Mouse (Mus musculus): ENCODE measurements around the gene Hmcn1. TPM values are rescaled to one million over a fixed set of nuclear protein-coding genes. Genes with fewer than 3 reads are reported as not detected.

Hmcn1 gene
- polyA plus RNA-seq, 1 experiment: 2.6 TPM

GRCm38 (mm10) chr1:150680345-150680744 is 312.9 kb downstream of the Hmcn1 start:
- no peak for TF ChIP-seq POLR2A (IDR thresholded peaks at IDR 0.05; ENCODE audit: low read depth, low read length)
- TF ChIP-seq CTCF (IDR thresholded peaks at IDR 0.05; ENCODE audit: extremely low read depth, insufficient read length, insufficient replicate concordance, low read depth, low read length): no peak
- no peaks in the 10 kb centered on the region for H3K4me1 ChIP-seq (ENCODE audit: control insufficient read depth, insufficient read depth, insufficient read length, low read length)
- WGBS: 71% methylated on average over 4 of the region's 4 CpGs
- no peaks in the 10 kb centered on the region for H3K27me3 ChIP-seq (ENCODE audit: control insufficient read depth, insufficient read depth, low read length)
- no peak overlapping the region for H3K4me3 ChIP-seq (ENCODE audit: low read depth, low read length)
- no peaks in the 10 kb centered on the region for H3K36me3 ChIP-seq (ENCODE audit: control insufficient read depth, insufficient read depth, low read length)
- no peak overlapping the region for H3K27ac ChIP-seq (ENCODE audit: insufficient read depth, low read depth, low read length)

GRCm38 (mm10) chr1:150645314-150645713 is 347.9 kb downstream of the Hmcn1 start:
- Histone ChIP-seq H3K36me3 (ENCODE audit: control insufficient read depth, insufficient read depth, low read length) (no peaks in the 10 kb centered on the region), H3K27me3 (ENCODE audit: control insufficient read depth, insufficient read depth, low read length) (no peaks in the 10 kb centered on the region), H3K4me1 (ENCODE audit: control insufficient read depth, insufficient read depth, insufficient read length, low read length) (no peaks in the 10 kb centered on the region), H3K27ac (ENCODE audit: insufficient read depth, low read depth, low read length) (no peak overlapping the region), H3K4me3 (ENCODE audit: low read depth, low read length) (no peak overlapping the region)
- no peak for TF ChIP-seq POLR2A (IDR thresholded peaks at IDR 0.05; ENCODE audit: low read depth, low read length)
- WGBS: 88% methylated on average over 1 of the region's 1 CpGs

DNA sequence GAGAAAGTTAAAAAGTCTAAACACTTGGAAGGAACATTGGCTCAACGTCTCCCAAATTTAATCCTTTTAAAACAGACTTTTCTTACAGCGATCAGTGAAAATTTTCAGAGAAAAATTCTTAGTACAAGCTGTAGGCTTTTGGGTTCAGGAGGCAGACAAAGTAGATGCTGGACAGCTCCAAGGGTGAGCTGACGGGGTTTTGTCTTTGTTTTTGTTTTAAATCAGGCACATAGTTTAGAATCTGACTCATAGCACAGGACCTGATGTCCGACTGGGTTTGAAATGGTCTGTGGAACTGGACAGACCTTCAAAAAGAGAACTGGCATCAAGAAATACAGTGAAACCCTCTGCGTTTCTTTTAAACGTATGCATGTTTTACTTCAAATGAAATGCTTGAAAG is 353.7 kb downstream of the Hmcn1 start:
- no peaks in the 10 kb centered on the region for H3K4me1 ChIP-seq (ENCODE audit: control insufficient read depth, insufficient read depth, insufficient read length, low read length)
- TF ChIP-seq CTCF (IDR thresholded peaks at IDR 0.05; ENCODE audit: extremely low read depth, insufficient read length, insufficient replicate concordance, low read depth, low read length) (no peak), POLR2A (IDR thresholded peaks at IDR 0.05; ENCODE audit: low read depth, low read length) (no peak)
- H3K4me3 ChIP-seq (ENCODE audit: low read depth, low read length): no peak overlapping the region
- 52% methylated on average over 6 of the region's 6 CpGs for WGBS
- H3K36me3 ChIP-seq (ENCODE audit: control insufficient read depth, insufficient read depth, low read length): no peaks in the 10 kb centered on the region
- H3K27me3 ChIP-seq (ENCODE audit: control insufficient read depth, insufficient read depth, low read length): no peaks in the 10 kb centered on the region
- H3K27ac ChIP-seq (ENCODE audit: insufficient read depth, low read depth, low read length): no peak overlapping the region

DNA sequence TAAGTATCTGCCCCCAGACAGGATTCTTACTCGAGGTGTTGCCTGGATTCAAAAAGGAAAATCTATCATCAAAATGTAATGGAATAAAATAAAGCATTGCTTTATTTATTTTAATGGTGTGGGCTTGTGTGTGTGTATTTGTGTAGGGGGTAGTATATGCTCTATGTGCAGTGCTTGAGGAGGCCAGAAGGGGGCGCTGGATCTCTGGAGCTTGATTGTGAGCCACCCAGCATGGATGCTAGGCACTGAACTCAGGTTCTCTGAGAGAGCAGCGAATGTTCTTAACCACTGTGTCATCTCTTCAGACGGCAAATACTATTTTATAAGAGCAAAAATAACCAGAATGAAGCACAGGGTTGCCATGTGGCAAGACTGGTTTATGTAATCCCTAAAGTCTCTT is 360.7 kb downstream of the Hmcn1 start:
- Histone ChIP-seq H3K4me1 (ENCODE audit: control insufficient read depth, insufficient read depth, insufficient read length, low read length) (no peaks in the 10 kb centered on the region), H3K36me3 (ENCODE audit: control insufficient read depth, insufficient read depth, low read length) (no peaks in the 10 kb centered on the region), H3K27me3 (ENCODE audit: control insufficient read depth, insufficient read depth, low read length) (no peaks in the 10 kb centered on the region), H3K4me3 (ENCODE audit: low read depth, low read length) (no peak overlapping the region), H3K27ac (ENCODE audit: insufficient read depth, low read depth, low read length) (no peak overlapping the region)
- no peak for TF ChIP-seq CTCF (IDR thresholded peaks at IDR 0.05; ENCODE audit: extremely low read depth, insufficient read length, insufficient replicate concordance, low read depth, low read length)
- TF ChIP-seq POLR2A (IDR thresholded peaks at IDR 0.05; ENCODE audit: low read depth, low read length): no peak
- 63% methylated on average over 4 of the region's 4 CpGs for WGBS

- Histone ChIP-seq H3K4me3 (ENCODE audit: low read depth, low read length) (no peak overlapping the region), H3K36me3 (ENCODE audit: control insufficient read depth, insufficient read depth, low read length) (no peaks in the 10 kb centered on the region), H3K27ac (ENCODE audit: insufficient read depth, low read depth, low read length) (no peak overlapping the region), H3K27me3 (ENCODE audit: control insufficient read depth, insufficient read depth, low read length) (no peaks in the 10 kb centered on the region), H3K4me1 (ENCODE audit: control insufficient read depth, insufficient read depth, insufficient read length, low read length) (no peaks in the 10 kb centered on the region)
- 85% methylated on average over 3 of the region's 3 CpGs for WGBS
- TF ChIP-seq CTCF (IDR thresholded peaks at IDR 0.05; ENCODE audit: extremely low read depth, insufficient read length, insufficient replicate concordance, low read depth, low read length) (no peak), POLR2A (IDR thresholded peaks at IDR 0.05; ENCODE audit: low read depth, low read length) (no peak)
These were observed 361.4 kb downstream of the Hmcn1 start for GRCm38 (mm10) chr1:150631856-150632171.

DNA sequence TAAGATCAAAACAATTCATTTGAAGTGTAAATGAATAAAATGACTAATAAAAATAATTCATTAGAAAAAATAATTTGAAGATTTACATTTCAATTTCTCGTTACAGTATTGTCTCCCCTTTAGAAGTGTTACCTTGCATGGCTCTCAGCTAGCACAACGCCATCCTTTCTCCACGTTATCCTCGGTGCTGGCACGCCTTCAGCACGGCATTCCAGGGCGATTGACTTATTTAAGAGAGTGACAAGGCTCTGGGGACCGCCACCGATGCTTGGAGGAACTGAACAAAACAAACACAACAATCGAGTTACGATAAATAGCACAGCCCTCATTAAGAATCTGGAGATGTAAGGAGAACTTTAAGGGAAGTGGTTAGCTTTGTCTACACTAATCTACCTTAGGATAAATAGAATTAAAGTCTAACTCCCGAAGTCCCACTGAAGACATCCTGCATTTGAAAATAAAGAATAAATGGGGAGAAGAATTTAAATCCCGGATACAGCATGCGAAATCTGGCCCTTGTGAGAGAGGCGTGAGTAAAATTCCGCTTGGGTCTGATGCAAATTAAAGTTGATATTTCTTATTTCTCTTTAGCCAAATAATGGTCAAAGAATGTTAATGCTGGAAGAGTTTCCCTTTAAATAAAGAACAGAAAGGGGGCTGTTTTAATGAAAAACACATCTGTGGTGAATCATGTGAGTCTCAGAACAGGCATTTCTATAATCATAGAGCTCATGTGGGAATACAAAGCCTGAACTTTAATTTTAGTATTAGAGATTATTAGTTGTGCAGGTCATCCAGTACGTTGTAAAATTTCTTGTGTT is 362.0 kb downstream of the Hmcn1 start:
- no peaks in the 10 kb centered on the region for H3K27me3 ChIP-seq (ENCODE audit: control insufficient read depth, insufficient read depth, low read length)
- TF ChIP-seq CTCF (IDR thresholded peaks at IDR 0.05; ENCODE audit: extremely low read depth, insufficient read length, insufficient replicate concordance, low read depth, low read length) (no peak), POLR2A (IDR thresholded peaks at IDR 0.05; ENCODE audit: low read depth, low read length) (no peak)
- 80% methylated on average over 17 of the region's 17 CpGs for WGBS

DNA sequence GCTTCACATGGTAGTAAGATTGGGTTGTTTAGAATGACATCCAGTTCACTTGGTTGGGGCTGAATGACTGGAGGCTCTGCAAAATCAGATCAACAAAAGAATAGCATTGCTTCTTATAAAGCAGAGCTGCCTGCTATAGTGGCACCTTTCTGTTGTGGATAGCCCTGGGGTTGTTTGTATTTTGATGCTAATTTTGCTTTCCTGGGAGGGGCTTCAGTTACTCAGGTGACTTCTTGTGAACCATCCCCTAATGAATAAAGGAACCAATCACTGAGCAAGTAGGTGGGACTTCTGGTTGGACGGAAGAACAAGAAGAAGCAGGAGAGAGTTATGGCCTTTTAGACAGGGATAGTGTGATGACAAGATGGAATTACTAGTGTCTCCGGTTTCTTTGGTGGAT is 370.0 kb downstream of the Hmcn1 start:
- no peaks in the 10 kb centered on the region for H3K4me1 ChIP-seq (ENCODE audit: control insufficient read depth, insufficient read depth, insufficient read length, low read length)
- no peak overlapping the region for H3K4me3 ChIP-seq (ENCODE audit: low read depth, low read length)

More for the DNA sequence above, 362.0 kb downstream of the Hmcn1 start:
- H3K36me3 ChIP-seq (ENCODE audit: control insufficient read depth, insufficient read depth, low read length): no peaks in the 10 kb centered on the region
- H3K27ac ChIP-seq (ENCODE audit: insufficient read depth, low read depth, low read length): no peak overlapping the region
- no peak overlapping the region for H3K4me3 ChIP-seq (ENCODE audit: low read depth, low read length)
- no peaks in the 10 kb centered on the region for H3K4me1 ChIP-seq (ENCODE audit: control insufficient read depth, insufficient read depth, insufficient read length, low read length)

More for the DNA sequence above, 370.0 kb downstream of the Hmcn1 start:
- Histone ChIP-seq H3K27ac (ENCODE audit: insufficient read depth, low read depth, low read length) (no peak overlapping the region), H3K27me3 (ENCODE audit: control insufficient read depth, insufficient read depth, low read length) (no peaks in the 10 kb centered on the region), H3K36me3 (ENCODE audit: control insufficient read depth, insufficient read depth, low read length) (no peaks in the 10 kb centered on the region)
- TF ChIP-seq POLR2A (IDR thresholded peaks at IDR 0.05; ENCODE audit: low read depth, low read length): no peak
- TF ChIP-seq CTCF (IDR thresholded peaks at IDR 0.05; ENCODE audit: extremely low read depth, insufficient read length, insufficient replicate concordance, low read depth, low read length): no peak
- 96% methylated on average over 2 of the region's 2 CpGs for WGBS

Measured in small intestine, adult 2 months (tissue).